Comparison of ENCODE assay signal across 27 mouse cellular contexts in the genomic region with DNA sequence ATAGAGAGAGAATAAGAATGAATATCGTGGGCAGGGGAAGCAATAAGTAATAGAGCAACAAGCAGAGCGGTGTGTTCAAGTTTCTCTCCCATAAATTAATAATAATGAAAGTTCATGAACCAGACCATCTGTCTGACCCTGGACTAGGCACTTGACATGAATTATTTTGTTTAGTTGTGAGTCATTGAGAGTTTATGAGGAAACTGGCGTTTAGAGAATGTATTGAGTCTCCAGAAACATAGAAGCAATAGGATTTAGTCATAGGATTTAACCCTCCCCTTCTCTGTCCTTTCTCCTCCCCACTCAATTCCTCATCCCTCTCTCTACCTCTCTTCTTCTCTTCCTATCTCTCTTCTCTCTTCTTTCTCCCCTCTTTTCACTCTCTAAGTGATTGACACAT.
"Had no signal": no experiment of that assay in that cellular context is flagged by ENCODE, and none has a peak within 500 bp of the region (broad histone marks: within the 10 kb centered on the region; RNA-seq: fewer than 3 reads in every experiment).

No protein-coding gene starts in this region.

- H3K4me1 ChIP-seq: embryonic facial prominence, embryonic 12.5 days; embryonic facial prominence, embryonic 13.5 days; embryonic facial prominence, embryonic 15.5 days; forebrain, embryonic 10.5 days; forebrain, embryonic 12.5 days; forebrain, embryonic 13.5 days; forebrain, embryonic 15.5 days had no signal

- ATAC-seq: forebrain, embryonic 13.5 days; forebrain, embryonic 14.5 days; forebrain, embryonic 15.5 days; forebrain, embryonic 16.5 days; forebrain, postnatal 0 days had no signal

- H3K4me3 ChIP-seq: embryonic facial prominence, embryonic 10.5 days; embryonic facial prominence, embryonic 12.5 days; embryonic facial prominence, embryonic 13.5 days; embryonic facial prominence, embryonic 15.5 days; erythroblast, embryonic 14.5 days; forebrain, embryonic 10.5 days; forebrain, embryonic 12.5 days; forebrain, embryonic 13.5 days; forebrain, embryonic 15.5 days; gastrocnemius, adult 2 months; heart, adult 2 months had no signal

- H3K4me2 ChIP-seq: embryonic facial prominence, embryonic 12.5 days; embryonic facial prominence, embryonic 13.5 days; embryonic facial prominence, embryonic 15.5 days; forebrain, embryonic 12.5 days; forebrain, embryonic 13.5 days; forebrain, embryonic 15.5 days had no signal

- H3K27ac ChIP-seq: embryonic facial prominence, embryonic 10.5 days; embryonic facial prominence, embryonic 12.5 days; embryonic facial prominence, embryonic 13.5 days; embryonic facial prominence, embryonic 15.5 days; forebrain, embryonic 10.5 days; forebrain, embryonic 12.5 days; forebrain, embryonic 13.5 days; forebrain, embryonic 15.5 days; gastrocnemius, adult 2 months; heart, adult 2 months had no signal

- H3K36me3 ChIP-seq: embryonic facial prominence, embryonic 10.5 days; embryonic facial prominence, embryonic 12.5 days; embryonic facial prominence, embryonic 13.5 days; embryonic facial prominence, embryonic 15.5 days; forebrain, embryonic 10.5 days; forebrain, embryonic 12.5 days; forebrain, embryonic 15.5 days had no signal

- H3K9me3 ChIP-seq: embryonic facial prominence, embryonic 10.5 days; embryonic facial prominence, embryonic 12.5 days; embryonic facial prominence, embryonic 13.5 days; embryonic facial prominence, embryonic 15.5 days; forebrain, embryonic 10.5 days; forebrain, embryonic 12.5 days; forebrain, embryonic 13.5 days; forebrain, embryonic 15.5 days had no signal

- DNase-seq: cerebellum, adult 8-10 months; cerebellum, adult 9-10 months; cerebellum, adult 9-11 months; cerebellum, postnatal 10 days; cerebellum, postnatal 14 days; cerebellum, postnatal 25 days; cerebellum, postnatal 36 days; embryo, embryonic 11 days; forebrain, postnatal 0 days; gastrocnemius, adult 2 months; gastrocnemius, postnatal 10 days; gastrocnemius, postnatal 14 days; gastrocnemius, postnatal 25 days; gastrocnemius, postnatal 36 days; heart, adult 18-20 months; heart, adult 2 months had no signal

- H3K27me3 ChIP-seq: embryonic facial prominence, embryonic 12.5 days; embryonic facial prominence, embryonic 13.5 days; embryonic facial prominence, embryonic 15.5 days; forebrain, embryonic 12.5 days; forebrain, embryonic 13.5 days; forebrain, embryonic 15.5 days had no signal

- H3K9ac ChIP-seq: embryonic facial prominence, embryonic 12.5 days; embryonic facial prominence, embryonic 13.5 days; embryonic facial prominence, embryonic 15.5 days; forebrain, embryonic 12.5 days; forebrain, embryonic 13.5 days; forebrain, embryonic 15.5 days; forebrain, postnatal 0 days had no signal
